Mouse (Mus musculus) layer of hippocampus, postnatal 10 days (tissue): ENCODE data around the gene Fam163a. TPM values are rescaled to one million over a fixed set of nuclear protein-coding genes. Genes with fewer than 3 reads are reported as not detected.

Source experiments
- DNase-seq, 2 experiments: peaks; one replicate each; pipeline ENCODE4 v3.0.0; 2021; ENCODE audit warnings: low spot score in 2 of 2
- total RNA-seq, 2 experiments: library from RNA; stranded (reverse); gene quantifications; 2 replicates each; pipeline ENCODE4 v1.2.3; 2021

Fam163a gene
- total RNA-seq, 2 experiments from 2014 or later, result 29.0 to 35.8 TPM

DNA sequence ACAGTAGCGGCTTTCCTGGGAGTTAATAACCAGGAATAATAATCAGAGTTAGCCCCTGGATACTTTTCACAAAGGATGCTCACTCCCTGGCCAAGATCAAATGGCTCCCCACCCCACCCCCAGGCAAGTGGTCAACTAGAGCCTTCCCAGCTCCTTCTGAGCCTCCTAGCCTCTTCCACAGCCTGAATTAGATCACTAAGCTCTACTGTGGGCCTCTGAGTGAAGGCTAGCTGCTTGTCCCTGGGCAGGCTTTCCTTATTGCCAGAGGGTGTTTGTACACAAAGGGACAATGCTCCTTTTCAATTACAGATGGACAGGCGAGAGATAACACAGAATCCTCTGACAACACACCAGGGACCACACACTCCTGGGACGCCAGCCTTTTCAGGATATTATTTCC is 2.2 kb downstream of the Fam163a start:
- DNase-seq, result no peak

DNA sequence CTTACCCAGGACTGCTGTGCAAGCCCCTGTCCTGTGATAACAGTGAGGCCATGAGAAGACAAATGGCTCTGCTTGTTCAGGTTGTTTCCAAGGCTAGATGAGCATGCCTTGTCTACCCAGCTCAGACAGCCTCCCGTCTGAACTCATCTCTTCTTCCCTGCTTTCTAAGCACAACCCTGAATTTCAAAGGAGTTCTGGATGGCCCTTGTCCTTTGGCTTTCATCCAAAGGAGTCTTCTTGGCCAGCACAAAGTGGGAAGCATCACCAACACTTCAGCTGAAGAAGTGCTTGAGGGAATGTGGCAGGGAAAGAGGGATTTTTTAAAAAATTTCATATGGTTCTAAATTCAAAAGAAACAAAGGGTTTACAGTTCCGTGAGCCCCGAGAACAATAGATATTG is 3.8 kb downstream of the Fam163a start:
- DNase-seq, result no peak

DNA sequence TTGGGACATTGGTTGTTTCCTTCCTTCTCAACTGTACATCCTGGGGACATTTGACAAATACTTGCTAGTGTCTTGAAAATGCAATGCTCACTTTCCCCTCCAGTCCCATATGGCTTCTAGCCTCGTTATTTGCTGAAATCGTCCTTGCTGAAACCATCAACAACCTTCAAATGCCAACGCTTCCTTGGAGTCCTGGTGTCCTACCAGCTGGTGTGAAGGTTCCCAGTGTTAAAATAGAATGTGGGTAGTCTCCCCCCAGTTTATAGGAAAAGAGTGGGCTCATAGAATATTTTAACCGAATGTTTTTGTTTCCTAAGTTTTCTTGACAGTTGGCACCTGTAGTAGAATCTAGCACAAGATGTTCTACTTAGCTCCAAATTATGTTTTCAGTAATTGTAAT is 7.2 kb downstream of the Fam163a start:
- no peak for DNase-seq

DNA sequence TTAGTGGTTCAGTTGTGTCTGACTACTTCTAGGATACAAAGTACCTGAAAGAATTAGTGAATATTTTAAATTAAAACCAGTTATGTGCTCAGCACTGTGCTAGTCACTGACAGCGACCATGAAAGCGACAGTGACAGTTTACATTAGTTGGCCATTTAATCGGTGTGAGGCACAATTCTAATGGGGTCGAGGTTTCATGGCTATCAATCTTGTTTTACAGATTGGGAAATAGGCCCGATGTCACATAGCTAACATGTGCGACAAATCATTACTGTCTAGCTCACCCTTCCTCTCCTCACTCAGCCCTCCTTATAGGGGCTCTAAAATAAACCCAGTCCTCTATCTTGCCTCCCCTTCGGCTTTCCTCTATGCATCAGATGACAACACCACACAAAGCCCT is 11.5 kb downstream of the Fam163a start:
- DNase-seq, result no peak

DNA sequence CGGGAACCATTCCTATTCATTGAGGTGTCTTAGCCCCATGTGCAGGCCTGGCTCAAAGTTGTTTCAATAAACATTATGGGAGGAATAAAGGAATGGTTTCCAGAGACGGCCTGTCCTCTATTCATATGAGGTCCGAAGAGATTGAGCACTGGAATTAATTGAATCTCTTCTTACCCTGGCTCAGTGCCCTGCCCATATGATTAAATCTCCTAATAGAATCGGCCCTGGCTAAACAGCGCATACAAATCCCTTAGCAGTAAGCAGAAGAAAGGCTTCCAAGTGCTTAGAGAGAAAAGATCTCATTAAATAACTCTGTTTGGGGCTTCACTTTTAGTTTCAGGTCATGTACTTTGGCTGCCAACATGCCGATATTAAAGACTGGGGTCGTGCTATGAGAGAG is 12.0 kb downstream of the Fam163a start:
- DNase-seq, result no peak

DNA sequence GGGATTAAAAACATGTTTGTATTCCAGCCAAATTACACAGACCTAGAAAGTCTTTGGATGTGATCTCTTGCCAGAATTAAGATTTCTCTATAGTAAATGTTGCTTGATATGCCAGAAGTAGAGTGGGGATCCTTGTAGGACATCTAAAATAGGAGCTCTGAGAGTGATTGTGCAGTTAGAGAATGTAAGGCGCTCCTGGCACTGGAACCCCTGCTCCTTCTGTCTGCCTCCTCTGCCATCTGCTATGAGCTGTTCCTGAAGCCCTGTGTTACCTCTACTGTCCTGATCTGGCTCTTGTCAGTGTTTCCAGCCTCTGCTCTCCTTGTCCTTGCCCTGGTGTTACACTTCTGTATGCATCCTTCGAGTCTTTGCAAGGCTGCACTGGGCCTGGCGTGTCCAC is 18.2 kb downstream of the Fam163a start:
- DNase-seq, result no peak

DNA sequence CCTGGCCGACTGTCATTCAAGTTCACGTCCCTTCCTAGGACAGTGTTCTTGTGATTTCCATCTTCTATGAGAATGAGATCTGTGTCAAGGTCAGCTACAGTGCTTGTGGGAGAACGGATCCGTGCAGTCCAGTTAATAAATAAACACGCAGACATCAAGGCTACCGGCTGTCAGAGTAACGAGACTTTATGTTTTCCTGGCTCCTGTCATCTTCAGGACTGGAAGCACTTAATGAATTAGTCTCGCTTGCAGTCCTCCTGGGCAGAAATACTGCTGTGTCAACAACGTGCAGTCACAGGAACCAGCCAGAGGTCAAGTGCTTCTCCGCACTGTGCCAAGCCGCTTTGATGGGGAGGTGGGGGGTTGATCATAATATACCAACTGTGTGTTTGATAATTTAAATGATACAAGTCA is 20.7 kb downstream of the Fam163a start:
- DNase-seq, result no peak

DNA sequence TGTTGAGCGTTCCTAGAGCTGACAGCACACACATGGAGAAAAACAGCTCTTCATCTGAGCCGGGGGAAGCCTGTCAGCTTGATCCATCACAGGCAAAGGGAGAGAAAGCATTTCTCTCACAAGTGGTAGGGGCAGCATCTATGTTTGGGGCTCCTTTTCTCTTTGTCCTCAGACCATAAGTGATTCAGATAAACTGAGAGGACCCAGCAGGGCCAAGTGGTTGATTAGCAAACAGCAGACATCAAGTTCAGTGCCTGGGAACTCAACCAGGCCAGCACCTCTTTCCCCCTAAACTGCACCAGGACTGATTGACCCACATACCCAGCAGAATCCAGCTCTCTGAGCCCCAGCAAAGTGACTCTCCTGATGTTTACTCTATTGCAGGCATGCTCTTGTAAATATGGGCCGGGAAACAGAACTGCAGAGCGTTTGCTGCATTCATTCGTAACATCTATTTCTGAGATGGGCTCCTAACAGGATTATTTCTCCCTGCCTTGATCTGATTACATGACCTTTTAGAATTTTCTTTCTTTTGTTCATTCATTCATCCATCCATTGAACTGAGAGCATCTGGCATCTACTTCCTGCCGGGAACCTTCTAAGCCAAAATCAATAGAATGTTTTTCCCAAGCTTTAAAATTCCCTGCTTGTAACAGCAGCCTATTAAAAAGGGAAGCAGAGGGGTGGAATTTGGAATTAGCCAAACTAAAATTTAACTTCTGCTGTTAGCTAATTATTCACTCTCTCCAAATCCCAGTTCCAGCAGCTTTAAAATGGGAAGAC is 21.5 kb downstream of the Fam163a start:
- peak in 1 of 2 experiments; percentile 50 for DNase-seq

DNA sequence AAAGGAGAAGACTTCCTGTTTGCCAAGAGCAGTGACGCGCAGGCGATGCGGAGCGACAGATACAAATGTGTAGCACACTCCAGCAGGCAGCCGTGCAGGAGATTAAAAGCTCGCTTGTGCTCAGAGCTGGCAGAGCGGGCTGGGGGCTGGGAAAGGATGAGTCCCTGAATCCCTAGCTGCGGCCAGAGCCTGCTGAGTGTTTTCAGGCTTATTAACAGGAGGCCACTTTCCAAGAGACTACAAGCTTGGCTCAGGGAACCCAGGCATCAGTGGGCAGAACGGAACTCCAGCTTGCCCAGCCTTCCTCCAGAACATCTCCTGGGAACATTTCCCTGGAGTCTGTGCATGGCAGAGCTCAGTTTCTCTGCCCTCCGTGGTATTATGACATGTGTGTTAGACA is 25.0 kb downstream of the Fam163a start:
- DNase-seq, result peak; percentile 72 to 76

DNA sequence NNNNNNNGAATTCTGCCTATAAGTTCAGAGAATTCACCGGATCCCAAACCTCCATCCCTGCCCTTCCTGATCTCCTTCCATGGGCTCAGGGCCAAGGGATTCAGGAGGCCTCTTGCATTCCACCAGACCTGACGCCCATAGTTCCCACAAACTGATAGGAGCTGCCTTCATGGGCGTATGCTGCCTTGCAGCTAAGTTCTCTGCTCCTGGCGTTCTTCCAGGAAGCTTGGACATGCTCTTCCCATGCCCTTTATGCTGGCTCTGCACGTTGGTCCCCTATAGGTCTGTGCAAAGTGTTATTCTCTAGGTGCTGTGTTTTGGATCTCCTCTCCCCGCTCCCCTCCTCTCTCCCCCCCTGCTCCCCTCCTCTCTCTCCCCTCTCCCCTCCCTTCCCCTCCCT is 36.1 kb downstream of the Fam163a start:
- no peak for DNase-seq

DNA sequence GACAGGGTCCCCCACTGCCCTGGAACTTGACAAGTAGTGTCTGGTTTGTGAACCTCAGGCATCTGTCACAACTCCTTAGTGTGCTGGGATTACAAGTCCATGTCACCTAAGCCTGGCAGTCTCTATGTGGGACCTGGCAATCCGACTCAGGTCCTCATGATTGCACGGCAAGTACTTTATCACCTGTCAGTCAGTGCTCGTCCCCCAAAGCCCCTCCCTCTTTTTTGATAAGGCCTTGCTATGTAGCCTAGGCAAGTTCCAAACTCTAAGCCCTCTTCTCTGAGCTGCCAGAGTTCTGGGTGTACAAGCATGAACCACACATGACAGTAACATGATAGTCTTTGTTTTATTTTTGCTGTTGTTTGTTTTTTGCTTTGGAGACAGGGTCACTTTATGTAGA is 88.1 kb downstream of the Fam163a start:
- DNase-seq, result no peak

DNA sequence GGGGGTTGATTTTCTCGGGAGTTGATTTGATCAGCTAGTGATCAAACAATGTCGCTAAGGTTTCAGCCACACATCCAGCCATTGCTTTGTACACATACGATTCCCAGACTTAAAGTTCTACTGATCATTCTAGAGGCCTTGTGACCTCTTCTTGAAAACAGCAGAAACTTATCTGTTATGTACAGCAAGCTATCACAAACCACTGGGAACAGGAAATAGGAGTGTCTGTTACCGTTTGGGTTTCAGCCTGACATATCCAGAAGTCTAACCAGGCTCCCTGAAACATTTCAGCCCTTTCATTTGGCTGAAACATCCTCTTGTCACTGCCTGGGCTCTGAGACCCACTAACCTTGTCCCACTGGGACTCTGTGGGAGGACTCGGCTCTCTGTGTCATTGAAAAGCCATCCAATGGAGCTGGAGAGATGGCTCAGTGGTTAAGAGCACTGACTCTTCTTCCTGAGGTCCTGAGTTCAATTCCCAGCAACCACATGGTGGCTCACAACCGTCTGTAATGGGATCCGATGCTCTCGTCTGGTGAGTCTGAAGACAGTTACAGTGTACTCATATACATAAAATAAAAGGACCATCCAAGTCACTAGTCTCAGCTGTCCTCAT is 90.8 kb downstream of the Fam163a start:
- no peak for DNase-seq

DNA sequence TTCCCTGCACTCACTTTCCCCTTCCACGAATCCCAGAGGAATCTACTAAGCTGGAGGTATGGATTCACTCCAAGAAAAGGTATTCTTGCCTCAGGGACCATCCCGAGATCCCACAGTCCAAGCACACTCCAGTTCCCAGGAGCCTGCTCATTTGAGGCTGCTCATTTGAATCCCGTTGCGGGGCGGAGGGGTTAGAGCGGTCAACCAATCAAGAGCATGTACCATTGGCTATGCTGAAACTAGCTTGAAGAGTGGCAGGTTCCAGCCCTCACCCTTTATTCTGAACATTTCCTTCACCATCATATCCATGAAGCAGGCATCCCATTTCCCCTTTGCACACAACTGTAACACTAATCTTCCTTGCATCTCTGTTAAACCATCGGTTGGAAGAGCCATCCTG is 92.7 kb downstream of the Fam163a start:
- DNase-seq, result no peak

DNA sequence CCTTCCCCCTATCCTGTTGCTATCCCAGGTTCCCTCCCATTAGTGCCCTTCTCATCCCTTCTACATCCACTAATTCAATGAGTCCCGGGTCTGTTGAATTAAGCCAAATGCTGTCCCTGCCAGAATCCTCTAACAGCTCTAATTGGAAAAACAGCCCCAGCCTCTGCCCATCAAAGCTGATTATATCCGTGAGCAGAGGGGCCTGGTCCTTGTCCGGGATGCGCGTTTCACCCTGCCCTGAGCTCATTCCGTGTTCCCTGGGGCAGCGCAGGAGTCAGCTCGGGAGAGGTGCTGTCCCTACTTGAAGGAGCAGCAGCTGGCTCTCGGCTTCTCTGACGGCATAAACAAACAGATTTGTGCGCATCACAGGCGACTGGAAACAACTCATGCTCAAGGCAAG is 93.1 kb downstream of the Fam163a start:
- peak in 1 of 2 experiments; percentile 21 for DNase-seq

DNA sequence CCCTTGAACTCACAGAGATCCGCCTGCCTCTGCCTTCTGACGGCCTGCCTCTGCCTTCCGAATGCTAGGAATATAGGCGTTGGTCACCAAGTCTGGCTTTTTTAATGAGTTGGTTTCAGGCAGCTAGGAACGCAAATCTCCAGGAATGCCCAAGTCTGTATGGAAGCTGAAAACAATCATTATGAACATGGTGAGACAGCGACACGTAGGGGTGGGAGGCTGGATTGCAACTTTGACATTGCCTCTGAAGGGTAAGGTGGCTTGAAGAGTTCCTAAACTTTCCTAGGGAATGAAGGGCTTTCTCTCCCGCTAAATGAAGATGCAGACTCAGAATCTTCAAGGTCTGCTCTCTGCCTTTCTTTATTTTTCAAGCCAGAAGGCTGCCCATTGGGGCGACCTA is 93.7 kb downstream of the Fam163a start:
- DNase-seq, result no peak

DNA sequence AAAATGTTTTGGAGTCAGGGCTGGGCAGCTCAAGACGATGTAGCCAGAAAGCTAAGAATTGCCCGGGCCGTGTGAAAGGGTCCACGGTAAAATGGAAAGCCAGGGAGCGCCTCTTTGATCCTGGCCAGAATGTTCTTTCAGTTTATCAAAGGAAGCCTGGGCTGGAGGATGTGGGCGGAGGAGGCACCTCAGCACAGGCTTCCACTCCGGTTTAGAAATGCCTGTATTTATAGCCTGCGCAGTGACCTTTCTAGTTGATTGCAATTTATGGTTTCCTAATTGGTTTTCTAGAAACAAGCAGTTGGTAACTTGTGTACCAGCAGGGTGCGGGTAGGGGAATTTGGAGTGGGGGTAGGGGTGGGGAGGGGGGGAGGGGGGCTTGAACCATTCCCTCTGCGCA is 96.4 kb downstream of the Fam163a start:
- no peak for DNase-seq

DNA sequence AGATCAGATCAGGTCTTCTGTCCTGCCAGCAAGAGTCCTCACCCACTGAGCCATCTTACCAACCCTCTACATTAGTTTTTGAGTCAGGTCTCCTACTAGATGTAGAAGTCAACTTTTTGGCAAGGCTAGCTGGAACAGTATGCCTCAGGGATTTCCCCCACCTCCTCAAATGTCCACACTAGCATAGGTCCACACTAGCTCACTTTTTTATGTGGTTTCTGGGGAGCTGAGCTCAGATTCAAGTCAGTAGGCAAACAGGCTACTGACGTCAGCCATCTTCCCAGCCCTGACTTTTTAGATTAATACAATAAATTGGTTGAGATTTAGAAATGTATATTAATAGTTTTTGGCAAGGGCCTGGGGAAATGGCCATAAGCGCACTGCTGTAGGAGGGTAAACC is 97.4 kb downstream of the Fam163a start:
- DNase-seq, result no peak

DNA sequence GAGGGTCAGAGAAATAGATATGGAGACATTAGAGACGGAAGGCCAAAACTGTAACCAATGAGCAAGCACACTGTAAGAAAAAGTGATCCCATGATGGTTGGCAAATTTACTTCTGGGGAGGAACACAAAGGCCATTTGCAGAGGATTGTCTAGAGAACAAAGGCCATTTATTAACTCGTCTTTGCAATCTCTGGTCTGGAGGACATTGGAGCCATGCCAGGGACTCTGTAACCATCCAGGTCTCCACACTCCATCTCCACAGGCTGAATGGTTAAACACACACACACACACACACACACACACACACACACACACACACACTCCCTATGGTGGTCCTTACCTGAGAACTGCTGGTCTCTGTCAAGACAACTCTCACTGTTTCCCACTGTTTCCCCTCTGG is 99.4 kb downstream of the Fam163a start:
- no peak for DNase-seq

DNA sequence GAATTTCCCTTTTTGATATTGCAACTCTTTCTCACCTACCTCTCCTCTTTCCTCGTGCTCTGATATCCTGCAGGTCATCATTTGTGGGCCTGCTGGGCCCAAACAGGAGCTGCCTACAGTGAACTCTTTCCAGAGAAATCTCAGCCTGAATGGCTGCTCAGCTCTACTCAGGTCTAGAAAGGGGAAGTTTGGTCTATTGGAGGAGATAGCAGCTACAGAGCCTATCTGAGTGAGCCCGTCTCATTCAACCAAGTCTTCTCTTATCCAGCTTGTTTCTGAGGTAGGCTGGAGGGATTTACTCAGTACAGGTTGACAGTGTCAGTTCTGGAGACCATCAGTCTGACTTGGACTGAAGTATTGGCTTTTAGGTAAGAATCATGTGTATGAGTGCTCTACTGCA is 101.1 kb downstream of the Fam163a start:
- no peak for DNase-seq

DNA sequence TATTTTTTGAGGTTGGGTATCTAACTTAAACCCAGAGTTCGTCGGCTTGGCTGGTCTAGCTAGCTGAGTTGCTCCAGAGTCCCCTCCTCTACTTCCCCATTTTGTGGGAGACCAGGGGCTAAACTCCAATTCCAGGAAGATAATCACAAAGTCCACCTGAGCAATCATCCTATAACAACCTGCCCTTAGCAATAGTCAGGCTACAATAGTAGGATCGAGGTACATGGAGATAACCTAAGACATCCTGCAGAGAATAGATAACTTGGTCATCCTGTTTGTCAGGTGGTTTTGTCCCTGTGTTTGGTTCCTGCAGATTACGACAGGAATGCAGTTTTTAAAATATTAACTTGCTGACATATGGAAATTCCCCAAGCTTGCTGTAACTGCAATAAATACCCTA is 113.0 kb downstream of the Fam163a start:
- DNase-seq, result no peak

DNA sequence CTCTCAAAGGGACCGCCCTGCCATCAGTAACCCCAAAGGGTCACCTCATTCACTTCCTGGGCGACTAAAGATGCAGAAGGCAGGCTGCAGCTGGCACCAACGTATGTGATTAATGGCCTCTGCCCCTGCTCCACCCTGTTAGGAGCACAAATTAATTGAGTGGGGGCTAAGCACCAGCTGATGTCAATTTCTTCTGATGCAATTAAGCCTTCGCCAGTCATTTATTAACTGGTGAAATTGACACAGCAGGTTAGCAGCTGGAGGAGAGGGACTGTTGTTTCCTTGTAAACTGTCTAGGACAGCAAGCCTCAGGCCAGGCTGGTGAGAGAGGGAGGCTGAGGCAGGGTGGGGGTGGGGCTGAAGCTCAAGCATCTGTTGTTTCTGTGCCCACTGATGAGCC is 114.8 kb downstream of the Fam163a start:
- DNase-seq, result no peak

DNA sequence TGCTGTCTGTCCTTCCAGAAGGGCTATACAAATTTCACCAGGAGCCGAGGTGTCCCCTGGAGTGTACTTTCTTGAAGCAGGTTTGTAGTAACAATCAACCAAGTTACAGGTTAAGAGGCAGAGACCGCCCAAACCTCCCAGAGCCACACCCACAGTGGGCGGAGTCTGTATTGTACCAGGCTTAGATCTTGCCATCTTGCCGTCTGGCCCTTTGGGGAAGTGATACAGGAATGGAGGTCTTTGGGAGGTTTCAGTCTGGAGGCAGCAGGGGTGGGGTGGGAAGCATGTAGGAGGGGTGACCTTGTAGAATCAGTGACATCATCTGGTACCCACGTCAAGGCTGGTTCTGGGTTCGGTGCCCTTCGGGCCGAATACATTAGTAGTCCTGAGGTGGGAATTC is 115.3 kb downstream of the Fam163a start:
- no peak for DNase-seq

DNA sequence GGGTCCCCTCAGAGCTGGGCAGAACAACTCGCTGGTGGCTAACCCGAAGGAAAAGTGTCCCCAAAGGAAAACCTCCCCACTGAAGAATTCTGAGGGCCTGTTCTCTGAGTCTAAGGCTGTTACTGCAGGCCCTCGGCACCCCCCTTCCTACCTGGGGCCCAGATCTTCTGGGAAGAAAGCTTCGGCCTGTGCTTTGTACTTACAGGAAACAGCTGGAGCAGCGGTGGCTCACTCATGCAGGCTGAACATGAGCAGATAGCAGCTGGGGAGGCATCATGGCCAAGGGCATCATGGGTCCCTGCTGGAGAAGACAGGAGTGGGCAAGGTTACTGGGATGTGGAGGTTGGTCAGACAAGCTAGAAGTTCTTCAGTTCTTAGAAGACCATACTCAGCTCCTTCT is 117.2 kb downstream of the Fam163a start:
- no peak for DNase-seq
